Mouse (Mus musculus) stomach, embryonic 15.5 days (tissue): ENCODE data around the gene Spaca7. TPM values are rescaled to one million over a fixed set of nuclear protein-coding genes. Genes with fewer than 3 reads are reported as not detected.
"Not testable (repeated sequence)": the region's sequence is repeated elsewhere in the genome, so short reads cannot be mapped to it uniquely, and the experiment has no call there.

Experiments used
- ATAC-seq: fragments of 200-750 bp; cut with Nextera tagmentation; 2 replicates; pipeline ENCODE4 v1.8.0; 2017; ENCODE audit warnings: low read depth, moderate number of reproducible peaks, moderate TSS enrichment; ENCODE audit not compliant: insufficient read depth, low FRiP score
- H3K27ac ChIP-seq: fragments of 300-500 bp; sonication (generic); 2 replicates; pipeline ENCODE4 v1.5.1; 2015; ENCODE audit warnings: mild to moderate bottlenecking, inconsistent platforms
- H3K27me3 ChIP-seq: fragments of 300-500 bp; sonication (generic); replicated peaks from 2 replicates; pipeline ENCODE4 v1.6.1; 2015; ENCODE audit warnings: inconsistent platforms
- H3K36me3 ChIP-seq: fragments of 300-500 bp; sonication (generic); 2 replicates; pipeline ENCODE4 v1.6.1; 2015; ENCODE audit warnings: inconsistent platforms
- H3K4me1 ChIP-seq: fragments of 300-500 bp; sonication (generic); 2 replicates; pipeline ENCODE4 v1.6.1; 2015; ENCODE audit warnings: inconsistent platforms
- H3K4me2 ChIP-seq: fragments of 300-500 bp; sonication (generic); 2 replicates; pipeline ENCODE4 v1.6.1; 2015; ENCODE audit warnings: mild to moderate bottlenecking, inconsistent platforms
- H3K4me3 ChIP-seq: fragments of 300-500 bp; sonication (generic); replicated peaks from 2 replicates; pipeline ENCODE4 v1.5.1; 2015; ENCODE audit warnings: inconsistent platforms
- H3K9ac ChIP-seq: fragments of 300-500 bp; sonication (generic); 2 replicates; pipeline ENCODE4 v1.6.1; 2015; ENCODE audit warnings: inconsistent platforms
- H3K9me3 ChIP-seq: fragments of 300-500 bp; sonication (generic); 2 replicates; pipeline ENCODE4 v1.6.1; 2016; ENCODE audit warnings: inconsistent platforms
- WGBS: fragments of 180-500 bp; shearing (Covaris S2); methylation state at CpG from one replicate; pipeline ENCODE4 v1.1.7; 2015; 5-methylcytosine and 5-hydroxymethylcytosine counted together
- polyA plus RNA-seq: library from polyadenylated mRNA; unstranded; fragments of >200 nt; fragmentation: Nextera tagmentation; extraction: Ambion mirVana; gene quantifications from 2 replicates; pipeline ENCODE4 v1.2.1, GENCODE M21; 2015

The Spaca7 gene
- polyA plus RNA-seq, 1 experiment from 2014 or later: not detected

- no peak overlapping the region for H3K9ac ChIP-seq
- peaks cover 26% of the 10 kb centered on the region for H3K27me3 ChIP-seq
- no peak overlapping the region for H3K4me2 ChIP-seq
- no peak overlapping the region for H3K27ac ChIP-seq
- 68% methylated on average over 3 of the region's 3 CpGs for WGBS
- no peak for ATAC-seq
- H3K9me3 ChIP-seq: no peaks in the 10 kb centered on the region
- no peaks in the 10 kb centered on the region for H3K4me1 ChIP-seq
- H3K4me3 ChIP-seq: no peak overlapping the region
- H3K36me3 ChIP-seq: no peaks in the 10 kb centered on the region
Observed at GRCm38 (mm10) chr8:12558786-12559185, 14.0 kb upstream of the Spaca7 start.

- no peak overlapping the region for H3K4me3 ChIP-seq
- peaks cover 27% of the 10 kb centered on the region for H3K27me3 ChIP-seq
- ATAC-seq: no peak
- H3K27ac ChIP-seq: no peak overlapping the region
- 17% methylated on average over 11 of the region's 11 CpGs for WGBS
- H3K4me2 ChIP-seq: no peak overlapping the region
- no peak overlapping the region for H3K9ac ChIP-seq
- H3K9me3 ChIP-seq: no peaks in the 10 kb centered on the region
- H3K36me3 ChIP-seq: no peaks in the 10 kb centered on the region
- no peaks in the 10 kb centered on the region for H3K4me1 ChIP-seq
Observed at GRCm38 (mm10) chr8:12561403-12561960, 11.3 kb upstream of the Spaca7 start.

GRCm38 (mm10) chr8:12564307-12564706 lies 8.5 kb upstream of the Spaca7 start:
- WGBS: 7% methylated on average over 4 of the region's 4 CpGs
- H3K9ac ChIP-seq: no peak overlapping the region
- H3K27ac ChIP-seq: no peak overlapping the region
- no peaks in the 10 kb centered on the region for H3K9me3 ChIP-seq
- H3K4me2 ChIP-seq: no peak overlapping the region
- ATAC-seq: no peak
- H3K4me1 ChIP-seq: no peaks in the 10 kb centered on the region
- H3K36me3 ChIP-seq: no peaks in the 10 kb centered on the region
- no peak overlapping the region for H3K4me3 ChIP-seq
- H3K27me3 ChIP-seq: peaks cover 19% of the 10 kb centered on the region

GRCm38 (mm10) chr8:12565488-12565887 lies 7.3 kb upstream of the Spaca7 start:
- Histone ChIP-seq H3K36me3 (no peaks in the 10 kb centered on the region), H3K27ac (no peak overlapping the region), H3K4me3 (no peak overlapping the region), H3K4me2 (no peak overlapping the region), H3K27me3 (peaks cover 16% of the 10 kb centered on the region), H3K4me1 (no peaks in the 10 kb centered on the region), H3K9ac (no peak overlapping the region), H3K9me3 (no peaks in the 10 kb centered on the region)
- no peak for ATAC-seq
- 73% methylated on average over 10 of the region's 10 CpGs for WGBS

- Histone ChIP-seq H3K9ac (no peak overlapping the region), H3K4me2 (no peak overlapping the region), H3K4me1 (no peaks in the 10 kb centered on the region), H3K36me3 (no peaks in the 10 kb centered on the region), H3K4me3 (no peak overlapping the region), H3K9me3 (no peaks in the 10 kb centered on the region), H3K27me3 (peaks cover 16% of the 10 kb centered on the region), H3K27ac (no peak overlapping the region)
- 54% methylated on average over 7 of the region's 7 CpGs for WGBS
- no peak for ATAC-seq
Observed at GRCm38 (mm10) chr8:12566509-12566908, 6.3 kb upstream of the Spaca7 start.

GRCm38 (mm10) chr8:12576003-12576402 lies 3.2 kb downstream of the Spaca7 start:
- Histone ChIP-seq H3K9me3 (no peaks in the 10 kb centered on the region), H3K36me3 (no peaks in the 10 kb centered on the region), H3K27me3 (0 out of 2 replicates have a peak, but pooled peaks cover 3% of the 10 kb centered on the region), H3K4me1 (no peaks in the 10 kb centered on the region), H3K9ac (no peak overlapping the region), H3K27ac (no peak overlapping the region), H3K4me3 (no peak overlapping the region), H3K4me2 (no peak overlapping the region)
- ATAC-seq: no peak
- 72% methylated on average over 5 of the region's 5 CpGs for WGBS

- no peak for ATAC-seq
Observed at GRCm38 (mm10) chr8:12576739-12577138, 3.9 kb downstream of the Spaca7 start.

GRCm38 (mm10) chr8:12579339-12579999 lies 6.6 kb downstream of the Spaca7 start:
- H3K4me3 ChIP-seq, H3K9ac ChIP-seq, H3K36me3 ChIP-seq, H3K27me3 ChIP-seq, H3K9me3 ChIP-seq, H3K4me2 ChIP-seq, ATAC-seq, H3K27ac ChIP-seq, H3K4me1 ChIP-seq: not testable (repeated sequence)
- WGBS: 68% methylated on average over 19 of the region's 19 CpGs

More at GRCm38 (mm10) chr8:12576739-12577138, 3.9 kb downstream of the Spaca7 start:
- H3K4me2 ChIP-seq: no peak overlapping the region
- H3K27ac ChIP-seq: no peak overlapping the region
- no peaks in the 10 kb centered on the region for H3K9me3 ChIP-seq
- H3K36me3 ChIP-seq: no peaks in the 10 kb centered on the region
- H3K4me1 ChIP-seq: no peaks in the 10 kb centered on the region
- 73% methylated on average over 6 of the region's 6 CpGs for WGBS
- H3K9ac ChIP-seq: no peak overlapping the region
- H3K27me3 ChIP-seq: 0 out of 2 replicates have a peak, but pooled peaks cover 3% of the 10 kb centered on the region
- H3K4me3 ChIP-seq: no peak overlapping the region

GRCm38 (mm10) chr8:12583785-12584184 lies 11.0 kb downstream of the Spaca7 start:
- Histone ChIP-seq H3K27ac (no peak overlapping the region), H3K9me3 (no peaks in the 10 kb centered on the region), H3K9ac (no peak overlapping the region), H3K4me2 (no peak overlapping the region), H3K27me3 (no peaks in the 10 kb centered on the region), H3K36me3 (no peaks in the 10 kb centered on the region), H3K4me1 (no peaks in the 10 kb centered on the region), H3K4me3 (no peak overlapping the region)
- 70% methylated on average over 5 of the region's 5 CpGs for WGBS
- ATAC-seq: no peak

GRCm38 (mm10) chr8:12607223-12607622 lies 34.4 kb downstream of the Spaca7 start:
- H3K9ac ChIP-seq: no peak overlapping the region
- no peak overlapping the region for H3K4me3 ChIP-seq
- no peak for ATAC-seq
- H3K27me3 ChIP-seq: 0 out of 2 replicates have a peak, but pooled peaks cover 3% of the 10 kb centered on the region
- 26% methylated on average over 6 of the region's 6 CpGs for WGBS
- no peaks in the 10 kb centered on the region for H3K9me3 ChIP-seq
- no peaks in the 10 kb centered on the region for H3K36me3 ChIP-seq
- no peak overlapping the region for H3K4me2 ChIP-seq
- no peak overlapping the region for H3K27ac ChIP-seq
- H3K4me1 ChIP-seq: peaks cover 7% of the 10 kb centered on the region; the same call in 1 of the 2 replicates

- Histone ChIP-seq H3K27me3 (0 out of 2 replicates have a peak, but pooled peaks cover 3% of the 10 kb centered on the region), H3K9ac (no peak overlapping the region), H3K4me1 (peaks cover 7% of the 10 kb centered on the region; the same call in 1 of the 2 replicates), H3K4me2 (no peak overlapping the region), H3K4me3 (no peak overlapping the region), H3K36me3 (0 out of 2 replicates have a peak, but pooled peaks cover 2% of the 10 kb centered on the region), H3K9me3 (no peaks in the 10 kb centered on the region), H3K27ac (no peak overlapping the region)
- no peak for ATAC-seq
- WGBS: 62% methylated on average over 10 of the region's 10 CpGs
Observed at GRCm38 (mm10) chr8:12608810-12609209, 36.0 kb downstream of the Spaca7 start.

GRCm38 (mm10) chr8:12609752-12610449 lies 37.1 kb downstream of the Spaca7 start:
- ATAC-seq: peak; percentile 69

More at GRCm38 (mm10) chr8:12609752-12610449, 37.1 kb downstream of the Spaca7 start:
- Histone ChIP-seq H3K9ac (no peak overlapping the region), H3K9me3 (no peaks in the 10 kb centered on the region), H3K4me3 (no peak overlapping the region), H3K4me1 (peaks cover 7% of the 10 kb centered on the region; the same call in 1 of the 2 replicates), H3K27me3 (0 out of 2 replicates have a peak, but pooled peaks cover 3% of the 10 kb centered on the region), H3K4me2 (no peak overlapping the region), H3K36me3 (peaks cover 5% of the 10 kb centered on the region; the same call in 1 of the 2 replicates), H3K27ac (0 out of 2 replicates have a peak overlapping the region, but pooled peaks have one; percentile 52)
- 52% methylated on average over 12 of the region's 12 CpGs for WGBS
